Mouse (Mus musculus) myocyte (in vitro differentiated cells): ENCODE measurements around the gene Tmem131l.

Experiments
- MYOG ChIP-seq, 3 experiments: IDR thresholded peaks; one replicate each; pipeline ENCODE4 v1.6.1; 2011; ENCODE audit warnings: control low read depth in 2 of 3, low read depth in 2 of 3, mild to moderate bottlenecking in 2 of 3; ENCODE audit not compliant: insufficient read length in 2 of 3, control insufficient read depth in 1 of 3, insufficient read depth in 1 of 3
- TCF12 ChIP-seq: IDR thresholded peaks from one replicate; pipeline ENCODE4 v1.6.1; 2011; ENCODE audit warnings: mild to moderate bottlenecking, control low read depth; ENCODE audit not compliant: poor library complexity, insufficient read depth, severe bottlenecking

GRCm38 (mm10) chr3:83977817-83978216 lies 62.2 kb downstream of the Tmem131l start:
- TF ChIP-seq TCF12 (no peak), MYOG (IDR thresholded peaks at IDR 0.05; ENCODE audit: control insufficient read depth in 1 of 3, insufficient read depth in 1 of 3, insufficient read length in 2 of 3, low read depth in 2 of 3) (no peak)
